Mouse (Mus musculus) MEL (cell line): ENCODE data around the gene Cul4a. TPM values are rescaled to one million over a fixed set of nuclear protein-coding genes. Genes with fewer than 3 reads are reported as not detected.

Source experiments
- DNase-seq: peaks from one replicate; pipeline ENCODE4 v3.0.0; 2011; ENCODE audit warnings: low read depth, low spot score
- H3K27ac ChIP-seq: 2 replicates; pipeline ENCODE4 v1.5.1; 2012; ENCODE audit warnings: low read depth, mild to moderate bottlenecking, control low read depth, low read length, moderate library complexity; ENCODE audit not compliant: control insufficient read depth
- H3K27me3 ChIP-seq, 2 experiments: fragments of 150-350 bp in 1 of 2; sonication (generic) in 1 of 2; 2 replicates each; pipeline ENCODE4 v1.6.1; 2012; ENCODE audit warnings: low read length in 2 of 2, mild to moderate bottlenecking in 2 of 2, improper control_type of control experiment in 1 of 2, moderate library complexity in 1 of 2; ENCODE audit not compliant: insufficient read depth in 2 of 2, control insufficient read depth in 1 of 2
- H3K36me3 ChIP-seq, 2 experiments: 2 replicates each; pipeline ENCODE4 v1.6.1; 2012 to 2014; ENCODE audit warnings: low read length in 2 of 2, improper control_type of control experiment in 1 of 2, inconsistent platforms in 1 of 2, mild to moderate bottlenecking in 1 of 2; ENCODE audit not compliant: insufficient read depth in 2 of 2, control insufficient read depth in 1 of 2
- H3K4me1 ChIP-seq, 2 experiments: fragments of 150-350 bp in 1 of 2; sonication (generic) in 1 of 2; 2 replicates each; pipeline ENCODE4 v1.6.1; 2012; ENCODE audit warnings: low read length in 2 of 2, improper control_type of control experiment in 1 of 2, mild to moderate bottlenecking in 1 of 2; ENCODE audit not compliant: insufficient read depth in 2 of 2, control insufficient read depth in 1 of 2
- H3K4me3 ChIP-seq, 2 experiments: fragments of 150-350 bp in 1 of 2; sonication (generic) in 1 of 2; 2 replicates each; pipeline ENCODE4 v1.5.1; 2012; ENCODE audit warnings: low read depth in 2 of 2, low read length in 2 of 2, mild to moderate bottlenecking in 2 of 2, moderate library complexity in 2 of 2, control low read depth in 1 of 2, improper control_type of control experiment in 1 of 2; ENCODE audit not compliant: control insufficient read depth in 1 of 2, insufficient read depth in 1 of 2
- H3K79me2 ChIP-seq: 2 replicates; pipeline ENCODE4 v1.6.1; 2012; ENCODE audit warnings: mild to moderate bottlenecking, low read length, moderate library complexity; ENCODE audit not compliant: control insufficient read depth, poor library complexity, insufficient read depth
- H3K9ac ChIP-seq: 2 replicates; pipeline ENCODE4 v1.6.1; 2012; ENCODE audit warnings: low read depth, mild to moderate bottlenecking, control low read depth, low read length, moderate library complexity; ENCODE audit not compliant: control insufficient read depth, poor library complexity, severe bottlenecking
- H3K9me3 ChIP-seq: fragments of 150-350 bp; sonication (generic); replicated peaks from 2 replicates; pipeline ENCODE4 v1.6.1; 2012; ENCODE audit warnings: mild to moderate bottlenecking, low read length, improper control_type of control experiment, moderate library complexity; ENCODE audit not compliant: insufficient read depth
- BHLHE40 ChIP-seq: IDR thresholded peaks from 2 replicates; pipeline ENCODE4 v1.6.1; 2012; ENCODE audit warnings: low read depth, mild to moderate bottlenecking, inconsistent platforms, low read length, improper control_type of control experiment, borderline replicate concordance
- CHD1 ChIP-seq: IDR thresholded peaks from 2 replicates; pipeline ENCODE4 v1.6.1; 2012; ENCODE audit warnings: low read depth, mild to moderate bottlenecking, inconsistent platforms, low read length, improper control_type of control experiment
- CHD2 ChIP-seq: IDR thresholded peaks from 2 replicates; pipeline ENCODE4 v1.6.1; 2011; ENCODE audit warnings: low read length, improper control_type of control experiment
- CTCF ChIP-seq, 3 experiments: IDR thresholded peaks in 2 of 3; conservative IDR thresholded peaks in 1 of 3; 2 replicates each; pipeline ENCODE4 v1.5.1; 2011 to 2012; ENCODE audit warnings: low read length in 3 of 3, low read depth in 2 of 3, mild to moderate bottlenecking in 2 of 3, improper control_type of control experiment in 1 of 3, inconsistent platforms in 1 of 3, mixed read lengths in 1 of 3, moderate library complexity in 1 of 3; ENCODE audit not compliant: control insufficient read depth in 1 of 3, insufficient read depth in 1 of 3, poor library complexity in 1 of 3, severe bottlenecking in 1 of 3
- ELF1 ChIP-seq: IDR thresholded peaks from 2 replicates; pipeline ENCODE4 v1.6.1; 2014; ENCODE audit warnings: low read depth, mild to moderate bottlenecking, inconsistent platforms, low read length, improper control_type of control experiment, moderate library complexity
- EP300 ChIP-seq, 2 experiments: IDR thresholded peaks; 2 replicates each; pipeline ENCODE4 v1.6.1; 2011; ENCODE audit warnings: improper control_type of control experiment in 2 of 2, low read length in 2 of 2, low read depth in 1 of 2, mild to moderate bottlenecking in 1 of 2
- ETS1 ChIP-seq: IDR thresholded peaks from 2 replicates; pipeline ENCODE4 v1.6.1; 2012; ENCODE audit warnings: low read depth, mild to moderate bottlenecking, inconsistent platforms, low read length, improper control_type of control experiment, moderate library complexity
- GATA1 ChIP-seq: IDR thresholded peaks from 2 replicates; pipeline ENCODE4 v1.6.1; 2011; ENCODE audit warnings: low read depth, low read length, improper control_type of control experiment
- HCFC1 ChIP-seq: IDR thresholded peaks from 2 replicates; pipeline ENCODE4 v1.6.1; 2012; ENCODE audit warnings: low read depth, mild to moderate bottlenecking, inconsistent platforms, low read length, improper control_type of control experiment, moderate library complexity
- JUND ChIP-seq: IDR thresholded peaks from 2 replicates; pipeline ENCODE4 v1.6.1; 2011; ENCODE audit warnings: low read depth, mild to moderate bottlenecking, improper control_type of control experiment, low read length
- KAT2A ChIP-seq: conservative IDR thresholded peaks from 2 replicates; pipeline ENCODE4 v1.6.1; 2012; ENCODE audit warnings: low read depth, low read length, improper control_type of control experiment, inconsistent platforms
- MAFK ChIP-seq: IDR thresholded peaks from 2 replicates; pipeline ENCODE4 v1.6.1; 2011; ENCODE audit warnings: low read depth, mild to moderate bottlenecking, low read length, improper control_type of control experiment, borderline replicate concordance
- MAX ChIP-seq: IDR thresholded peaks from 2 replicates; pipeline ENCODE4 v1.6.1; 2011; ENCODE audit warnings: low read length, improper control_type of control experiment
- MEF2A ChIP-seq: IDR thresholded peaks from 2 replicates; pipeline ENCODE4 v1.6.1; 2014; ENCODE audit warnings: low read depth, mild to moderate bottlenecking, inconsistent platforms, low read length, improper control_type of control experiment; ENCODE audit not compliant: poor library complexity, insufficient replicate concordance, severe bottlenecking; ENCODE audit errors: extremely low read depth
- MXI1 ChIP-seq: IDR thresholded peaks from 2 replicates; pipeline ENCODE4 v1.6.1; 2011; ENCODE audit warnings: mild to moderate bottlenecking, low read depth, low read length, improper control_type of control experiment
- MYB ChIP-seq: IDR thresholded peaks from 2 replicates; pipeline ENCODE4 v1.6.1; 2011; ENCODE audit warnings: mild to moderate bottlenecking, low read depth, low read length, improper control_type of control experiment
- MYC ChIP-seq: IDR thresholded peaks from 2 replicates; pipeline ENCODE4 v1.6.1; 2011; ENCODE audit warnings: low read depth, mild to moderate bottlenecking, low read length, improper control_type of control experiment, moderate library complexity
- NELFE ChIP-seq: IDR thresholded peaks from 2 replicates; pipeline ENCODE4 v1.6.1; 2011; ENCODE audit warnings: low read depth, low read length, improper control_type of control experiment
- NRF1 ChIP-seq: IDR thresholded peaks from 2 replicates; pipeline ENCODE4 v1.6.1; 2014; ENCODE audit warnings: low read depth, mild to moderate bottlenecking, inconsistent platforms, low read length, improper control_type of control experiment, moderate library complexity; ENCODE audit not compliant: poor library complexity, insufficient read depth, severe bottlenecking
- POLR2A ChIP-seq, 2 experiments: IDR thresholded peaks; 2 replicates each; pipeline ENCODE4 v1.6.1; 2011 to 2012; ENCODE audit warnings: low read length in 2 of 2, mild to moderate bottlenecking in 2 of 2, control low read depth in 1 of 2, improper control_type of control experiment in 1 of 2, low read depth in 1 of 2, moderate library complexity in 1 of 2; ENCODE audit not compliant: control insufficient read depth in 1 of 2, insufficient read depth in 1 of 2, poor library complexity in 1 of 2
- POLR2AphosphoS2 ChIP-seq: IDR thresholded peaks from 2 replicates; pipeline ENCODE4 v1.6.1; 2011; ENCODE audit warnings: low read length, improper control_type of control experiment
- POLR2AphosphoS5 ChIP-seq: IDR thresholded peaks from 2 replicates; pipeline ENCODE4 v1.6.1; 2012; ENCODE audit warnings: low read depth, borderline replicate concordance, mild to moderate bottlenecking, inconsistent platforms, low read length, moderate library complexity, mixed read lengths
- RAD21 ChIP-seq: IDR thresholded peaks from 2 replicates; pipeline ENCODE4 v1.6.1; 2011; ENCODE audit warnings: mild to moderate bottlenecking, low read depth, low read length, improper control_type of control experiment
- RCOR1 ChIP-seq: IDR thresholded peaks from 2 replicates; pipeline ENCODE4 v1.6.1; 2012; ENCODE audit warnings: low read depth, mild to moderate bottlenecking, inconsistent platforms, low read length, improper control_type of control experiment
- SMC3 ChIP-seq: IDR thresholded peaks from 2 replicates; pipeline ENCODE4 v1.6.1; 2011; ENCODE audit warnings: low read depth, low read length, improper control_type of control experiment
- TAL1 ChIP-seq: IDR thresholded peaks from 2 replicates; pipeline ENCODE4 v1.6.1; 2012; ENCODE audit warnings: mild to moderate bottlenecking, inconsistent platforms, low read length, moderate library complexity, mixed read lengths
- TBP ChIP-seq: IDR thresholded peaks from 2 replicates; pipeline ENCODE4 v1.8.0; 2011; ENCODE audit warnings: low read depth, low read length, improper control_type of control experiment
- TCF12 ChIP-seq: IDR thresholded peaks from 2 replicates; pipeline ENCODE4 v1.6.1; 2014; ENCODE audit warnings: low read depth, mild to moderate bottlenecking, inconsistent platforms, low read length, improper control_type of control experiment, moderate library complexity
- UBTF ChIP-seq: IDR thresholded peaks from 2 replicates; pipeline ENCODE4 v1.6.1; 2012; ENCODE audit warnings: low read depth, mild to moderate bottlenecking, inconsistent platforms, low read length, improper control_type of control experiment, moderate library complexity, borderline replicate concordance; ENCODE audit not compliant: insufficient read depth
- USF1 ChIP-seq: IDR thresholded peaks from 2 replicates; pipeline ENCODE4 v1.6.1; 2014; ENCODE audit warnings: low read depth, mild to moderate bottlenecking, inconsistent platforms, low read length, improper control_type of control experiment, moderate library complexity
- USF2 ChIP-seq, 2 experiments: IDR thresholded peaks; 2 replicates each; pipeline ENCODE4 v1.6.1; 2011 to 2012; ENCODE audit warnings: improper control_type of control experiment in 2 of 2, low read length in 2 of 2, borderline replicate concordance in 1 of 2, inconsistent platforms in 1 of 2, low read depth in 1 of 2, mild to moderate bottlenecking in 1 of 2; ENCODE audit not compliant: insufficient read depth in 1 of 2
- ZC3H11A ChIP-seq: IDR thresholded peaks from 2 replicates; pipeline ENCODE4 v1.6.1; 2012; ENCODE audit warnings: low read depth, mild to moderate bottlenecking, inconsistent platforms, low read length, improper control_type of control experiment
- ZMIZ1 ChIP-seq: IDR thresholded peaks from 2 replicates; pipeline ENCODE4 v1.6.1; 2012; ENCODE audit warnings: low read depth, mild to moderate bottlenecking, inconsistent platforms, low read length, improper control_type of control experiment, moderate library complexity
- ZNF384 ChIP-seq: IDR thresholded peaks from 2 replicates; pipeline ENCODE4 v1.6.1; 2012; ENCODE audit warnings: low read depth, mild to moderate bottlenecking, inconsistent platforms, low read length, improper control_type of control experiment
- polyA plus RNA-seq, 2 experiments: library from polyadenylated mRNA; stranded (reverse) in 1 of 2; unstranded in 1 of 2; fragments of >175 nt in 1 of 2; fragments of >200 nt in 1 of 2; gene quantifications; 2 replicates each; pipeline versions ENCODE4 v1.2.1 to v1.2.4; 2012; ENCODE audit warnings: low replicate concordance in 2 of 2, low read depth in 1 of 2; ENCODE audit not compliant: insufficient read length in 2 of 2, insufficient read depth in 1 of 2, missing spikeins in 1 of 2
- total RNA-seq: library from RNA; depleted of rRNA; stranded (reverse); fragments of 300-350 nt; gene quantifications from 2 replicates; pipeline ENCODE4 v1.2.3, GENCODE M21; 2012; rRNA removed

Cul4a gene
- total RNA-seq (62.3 and 81.4 TPM in 2 replicates), polyA plus RNA-seq (100 to 1,000 TPM in 1 of 2 experiments, 10 to 100 TPM in 1; 56.2 to 131 TPM)

GRCm38 (mm10) chr8:13105087-13105881, at the start of gene Cul4a, which contains the start of gene Pcid2:
Gene Cul4a, plus strand, starts transcription at chr8:13105621.
Gene Pcid2, minus strand, starts transcription at chr8:13105459.
- peak within 1 kb of the TSS; percentile 77 for H3K27ac ChIP-seq
- H3K36me3 ChIP-seq, result peaks cover 0 to 32% of the 10 kb centered on the region in 2 experiments; a peak in 2 of 4 replicates
- H3K27me3 ChIP-seq, result no peaks in the 10 kb centered on the region
- peak within 1 kb of the TSS; percentile 94 for H3K4me3 ChIP-seq
- peaks cover 69% of the 10 kb centered on the region for H3K79me2 ChIP-seq
- peak; percentile 99 for DNase-seq
- H3K9me3 ChIP-seq, result no peaks in the 10 kb centered on the region
- peaks cover 18 to 34% of the 10 kb centered on the region in 2 experiments for H3K4me1 ChIP-seq
- H3K9ac ChIP-seq, result peak within 1 kb of the TSS; percentile 94
- no peak for TF ChIP-seq MEF2A
- TF ChIP-seq USF1, result 0 out of 2 replicates have a peak, but pooled peaks have one; percentile 8
- peak; percentile 77 to 98 for TF ChIP-seq POLR2A (IDR thresholded peaks at IDR 0.05; ENCODE audit: control insufficient read depth in 1 of 2, insufficient read depth in 1 of 2, low read depth in 1 of 2, low read length in 2 of 2, poor library complexity in 1 of 2)
- peak; percentile 71 for TF ChIP-seq NRF1
- TF ChIP-seq CTCF (IDR thresholded peaks at IDR 0.05 in 2 of 3, conservative IDR thresholded peaks at IDR 0.05 in 1 of 3; ENCODE audit: control insufficient read depth in 1 of 3, insufficient read depth in 1 of 3, low read depth in 2 of 3, low read length in 3 of 3, poor library complexity in 1 of 3, severe bottlenecking in 1 of 3), result peak; percentile 10 to 79 (median 76); a peak in 5 of 6 replicates
- peak; percentile 73 for TF ChIP-seq TCF12
- 0 out of 2 replicates have a peak, but pooled peaks have one; percentile 4 for TF ChIP-seq BHLHE40
- peak; percentile 43 for TF ChIP-seq SMC3
- TF ChIP-seq POLR2AphosphoS5, result no peak
- TF ChIP-seq TAL1, result no peak
- TF ChIP-seq MYC, result no peak
- peak; percentile 35; the same call in 1 of the 2 replicates for TF ChIP-seq TBP
- TF ChIP-seq GATA1, result no peak
- peak; percentile 12; the same call in 1 of the 2 replicates for TF ChIP-seq ETS1
- no peak; the same call in 1 of the 2 replicates for TF ChIP-seq KAT2A
- TF ChIP-seq NELFE, result peak; percentile 93
- TF ChIP-seq RCOR1, result 0 out of 2 replicates have a peak, but pooled peaks have one; percentile 15
- TF ChIP-seq UBTF, result peak; percentile 27; the same call in 1 of the 2 replicates
- peak; percentile 89 for TF ChIP-seq CHD2
- TF ChIP-seq MAX, result peak; percentile 79
- TF ChIP-seq ZMIZ1, result peak; percentile 94
- no peak; a peak in 1 of 4 replicates for TF ChIP-seq EP300 (IDR thresholded peaks at IDR 0.05; ENCODE audit: low read depth in 1 of 2, low read length in 2 of 2)
- TF ChIP-seq ZC3H11A, result no peak
- TF ChIP-seq MXI1, result peak; percentile 53
- peak; percentile 22 for TF ChIP-seq RAD21
- TF ChIP-seq ELF1, result peak; percentile 51; the same call in 1 of the 2 replicates
- TF ChIP-seq USF2 (IDR thresholded peaks at IDR 0.05; ENCODE audit: borderline replicate concordance in 1 of 2, insufficient read depth in 1 of 2, low read depth in 1 of 2, low read length in 2 of 2), result no peak
- no peak for TF ChIP-seq CHD1
- peak; percentile 80 for TF ChIP-seq HCFC1
- TF ChIP-seq MAFK, result no peak
- no peak for TF ChIP-seq ZNF384
- TF ChIP-seq POLR2AphosphoS2, result no peak; the same call in 1 of the 2 replicates
- TF ChIP-seq JUND, result no peak
- TF ChIP-seq MYB, result no peak
